Mouse (Mus musculus) kidney, adult 2 months (tissue): ENCODE results near the gene Ppm1l.

Experiments used
- CTCF ChIP-seq: fragments of 200-500 bp; conservative IDR thresholded peaks from 2 replicates; pipeline ENCODE4 v1.5.1; 2011; ENCODE audit warnings: low read depth, mild to moderate bottlenecking, control low read depth, low read length, moderate library complexity, mixed read lengths; ENCODE audit not compliant: insufficient read depth, insufficient read length
- POLR2A ChIP-seq: fragments of 200-500 bp; IDR thresholded peaks from one replicate; pipeline ENCODE4 v1.6.1; 2011; ENCODE audit warnings: low read depth, low read length, control low read depth

DNA sequence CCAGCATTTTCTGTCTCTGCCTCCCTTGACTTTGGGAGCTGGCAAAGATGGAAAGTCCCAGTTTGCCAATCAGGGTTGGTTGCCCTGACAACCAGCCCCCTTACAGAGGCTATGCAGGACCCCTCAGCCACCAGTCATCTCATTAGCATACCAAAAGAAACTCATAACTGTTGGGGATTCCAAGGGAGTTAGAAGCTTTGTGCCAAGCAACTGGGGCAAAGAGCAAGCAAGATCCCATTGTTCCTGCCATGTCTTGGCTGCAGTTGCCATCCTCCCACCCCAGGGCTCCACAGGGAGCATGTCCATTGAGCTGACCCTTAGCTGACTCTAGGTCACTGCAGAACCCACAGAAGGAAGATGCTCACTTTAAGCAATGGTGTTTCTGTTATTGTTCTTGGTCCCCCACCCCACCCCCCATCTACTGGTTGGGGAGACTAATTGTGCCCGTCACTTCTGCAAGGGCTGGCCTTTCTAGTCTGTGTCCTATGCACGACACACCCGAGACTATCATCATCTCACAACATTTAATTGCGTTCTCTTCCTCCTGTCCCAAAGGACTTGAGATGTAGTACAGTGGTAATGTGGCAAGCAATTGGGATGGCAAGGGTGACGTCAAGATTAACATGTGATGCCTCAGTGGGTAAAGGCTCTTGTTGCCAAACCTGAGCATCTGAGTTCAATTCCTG lies 89.7 kb downstream of the Ppm1l start:
- TF ChIP-seq CTCF (no peak), POLR2A (no peak)
